Mouse (Mus musculus) layer of hippocampus, postnatal 36 days (tissue): ENCODE results near the gene Megf9. TPM values are rescaled to one million over a fixed set of nuclear protein-coding genes. Genes with fewer than 3 reads are reported as not detected.
A peak's percentile ranks its signal among the peaks of the same experiment; 100 is the strongest.

ENCODE experiments used
- DNase-seq, 2 experiments: peaks; one replicate each; pipeline ENCODE4 v3.0.0; 2022
- total RNA-seq, 2 experiments: library from RNA; stranded (reverse); gene quantifications; 2 replicates each; pipeline ENCODE4 v1.2.3; 2021

The Megf9 gene
- total RNA-seq, 2 experiments from 2014 or later: 119 to 120 TPM

DNA sequence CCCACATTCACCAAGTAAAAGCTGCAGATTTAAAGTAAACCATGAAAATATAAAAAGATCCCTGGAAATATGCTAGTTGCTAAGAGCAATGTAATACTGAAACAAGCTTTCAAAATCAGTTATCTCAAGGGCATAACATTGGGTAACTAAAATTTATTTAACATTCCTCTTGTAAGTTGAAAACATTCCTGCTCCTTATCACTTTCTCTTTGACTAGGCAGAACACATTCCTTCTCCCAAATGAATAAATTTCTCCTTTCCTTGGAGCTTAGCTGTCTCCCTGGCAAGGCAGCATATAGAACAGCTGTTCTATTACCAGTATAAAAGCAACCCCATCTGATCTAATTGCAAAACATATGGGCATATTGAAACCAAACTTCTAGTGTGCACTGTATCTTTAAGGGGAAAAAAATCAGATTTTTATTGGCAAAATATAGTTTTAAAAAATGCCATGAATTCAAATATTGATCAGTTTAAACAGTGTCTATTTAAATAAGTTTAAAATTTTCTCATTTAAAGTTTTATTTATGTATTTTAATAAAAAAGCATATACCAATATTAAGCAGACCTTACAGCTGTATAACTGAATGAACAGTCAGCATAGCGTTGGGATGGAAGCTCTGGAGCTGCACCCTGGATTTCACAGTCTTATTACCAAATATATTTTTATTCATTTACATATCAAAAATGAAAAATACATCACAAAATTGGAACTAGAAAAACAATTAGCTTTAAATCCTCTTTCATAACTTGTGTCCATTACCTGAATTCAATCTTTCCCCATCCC, 13.1 kb downstream of the Megf9 start:
- no peak for DNase-seq

DNA sequence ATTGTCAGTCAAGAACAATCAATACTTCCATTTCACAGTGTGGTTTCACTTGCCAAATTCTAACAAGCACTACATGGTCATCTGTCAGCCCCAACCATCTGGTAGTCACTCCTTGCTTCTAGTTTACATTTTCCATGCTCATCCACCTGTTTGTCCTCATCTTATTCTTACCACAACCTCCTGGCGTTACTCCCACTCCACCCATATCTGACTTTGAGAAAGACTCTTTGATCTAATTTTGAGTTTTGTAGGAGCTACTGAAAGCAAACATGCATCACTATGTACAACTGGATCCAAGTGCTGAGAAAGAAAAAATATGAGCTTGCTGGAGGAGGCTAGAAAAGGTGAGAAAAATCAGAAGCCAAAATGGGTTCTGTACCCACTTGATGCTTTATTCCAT, 17.1 kb downstream of the Megf9 start:
- no peak for DNase-seq

DNA sequence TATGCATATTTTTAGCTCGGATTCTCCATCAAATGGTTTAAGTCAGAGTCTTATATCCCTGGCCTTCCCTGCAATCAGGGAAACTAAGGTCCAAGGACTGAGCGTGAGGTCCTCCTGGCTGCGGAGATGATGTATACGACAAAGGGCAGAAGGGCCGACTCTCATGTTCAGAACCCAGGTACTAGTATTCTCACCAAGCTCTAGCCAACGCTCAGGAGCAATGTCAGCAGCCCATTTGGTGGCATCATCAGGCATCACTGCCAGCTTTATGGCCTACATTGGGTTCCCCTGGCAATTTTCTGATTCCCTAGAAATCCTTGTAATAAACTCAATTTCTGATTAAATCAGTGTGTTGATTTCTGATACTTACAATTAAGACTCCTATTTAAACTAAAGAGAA, 18.5 kb downstream of the Megf9 start:
- DNase-seq: no peak

DNA sequence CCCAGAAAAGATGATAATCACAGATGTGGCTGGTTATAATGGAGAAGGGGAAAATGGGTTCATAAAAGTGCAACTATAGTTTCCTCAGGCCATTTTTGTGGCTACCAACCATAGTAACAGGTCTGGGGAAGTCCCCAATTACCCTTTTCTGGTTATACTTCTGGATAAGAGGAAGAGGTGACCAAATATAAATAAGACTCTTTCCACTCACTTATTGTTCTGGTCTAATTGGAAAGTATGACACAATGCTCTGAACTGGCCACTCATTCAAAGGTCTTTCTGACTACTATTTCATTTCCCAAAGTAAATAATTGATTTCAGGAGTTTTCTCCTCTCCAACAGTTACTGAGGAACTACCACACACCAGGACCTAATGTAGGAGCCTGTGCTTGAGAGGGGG, 19.3 kb downstream of the Megf9 start:
- DNase-seq: no peak

DNA sequence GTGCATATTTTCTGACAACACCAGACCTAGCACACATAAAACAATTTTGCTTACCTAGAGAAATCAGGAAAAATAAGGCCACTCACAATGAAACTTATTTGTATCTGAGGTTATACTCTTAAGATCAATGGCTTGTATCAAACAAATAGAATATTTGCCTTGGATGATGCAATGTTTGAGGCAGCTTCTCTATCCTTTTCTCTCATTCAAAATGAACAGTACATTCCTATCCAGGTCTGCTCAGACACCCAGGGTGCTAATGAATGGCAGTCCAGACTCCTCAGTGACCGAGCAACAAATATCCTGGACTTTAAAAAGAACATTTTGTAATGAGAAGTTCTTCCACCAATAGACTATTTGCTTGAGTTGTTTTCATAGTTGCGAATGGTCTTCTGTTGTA, 24.8 kb downstream of the Megf9 start:
- DNase-seq: no peak

DNA sequence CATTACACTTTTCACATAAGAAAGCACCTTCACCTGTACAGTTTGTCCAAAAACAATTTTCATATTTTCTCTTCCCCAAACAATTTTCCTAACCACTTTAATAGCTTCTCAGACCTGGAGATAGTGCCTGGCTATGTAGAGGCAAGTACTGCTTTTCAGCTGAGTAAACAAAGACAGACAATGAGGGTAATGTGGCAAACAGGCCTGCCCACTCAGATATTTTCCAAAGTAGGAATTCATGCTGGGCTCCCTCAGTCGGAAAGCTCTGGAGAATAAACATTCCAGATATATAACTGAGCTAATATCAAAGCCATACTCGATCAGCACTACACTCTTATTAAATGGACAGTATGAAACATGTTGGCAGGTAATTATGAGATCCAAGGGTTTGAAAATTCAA, 25.2 kb downstream of the Megf9 start:
- DNase-seq: no peak

DNA sequence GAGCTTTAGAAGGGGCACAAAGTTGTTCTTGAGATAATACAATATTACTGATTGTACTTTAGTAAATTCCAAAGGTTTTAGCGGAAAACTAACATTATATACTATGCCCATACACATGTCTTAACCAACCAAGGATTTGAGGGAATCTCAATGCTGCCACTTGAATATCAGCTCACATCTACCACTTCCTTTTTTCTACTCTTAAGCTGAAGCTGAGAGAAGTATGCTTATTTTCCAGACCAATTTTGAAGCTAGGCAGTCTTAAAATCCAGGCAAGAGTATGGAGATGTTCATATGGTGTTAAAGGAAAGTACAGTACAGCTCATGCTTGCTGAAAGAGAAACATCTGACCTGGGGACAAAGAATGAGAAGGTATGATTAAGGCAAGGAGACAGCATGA, 26.6 kb downstream of the Megf9 start:
- DNase-seq: no peak

DNA sequence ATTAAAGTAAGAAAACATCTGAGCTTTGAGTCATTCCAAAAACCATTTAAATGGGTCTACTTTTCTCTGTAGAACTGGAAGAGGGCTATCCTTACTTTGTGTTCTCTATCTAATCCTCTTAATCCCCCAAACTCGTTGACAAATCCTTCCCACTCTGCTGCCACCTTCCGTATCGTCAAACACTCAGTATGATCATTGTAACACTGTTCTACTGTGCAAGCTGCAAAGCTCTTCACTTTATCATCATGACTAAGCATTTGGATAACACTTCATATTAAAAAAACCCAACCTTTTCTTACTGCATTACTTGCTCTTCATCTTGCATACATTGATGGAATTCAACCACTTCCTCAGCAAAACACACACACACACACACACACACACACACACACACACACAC, 28.8 kb downstream of the Megf9 start:
- DNase-seq: no peak

DNA sequence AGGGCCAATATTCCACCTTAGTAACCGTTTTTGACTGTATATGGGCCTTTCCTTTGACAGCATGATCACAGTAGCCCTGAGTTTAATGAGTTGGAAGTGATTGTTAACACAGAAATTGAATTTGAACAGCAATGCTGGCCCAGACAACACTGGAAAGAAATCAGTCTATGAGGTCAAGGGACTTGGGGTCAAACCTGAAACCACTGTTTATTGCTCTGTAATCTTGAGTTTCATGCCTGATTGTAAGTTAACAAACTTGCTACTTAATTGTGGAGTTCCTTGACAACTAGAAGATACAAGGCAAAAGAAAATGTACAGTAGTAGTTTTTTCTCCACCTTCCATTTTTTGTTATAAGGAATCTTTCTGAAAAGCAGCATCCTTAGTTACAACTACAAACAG, 31.0 kb downstream of the Megf9 start:
- no peak for DNase-seq

DNA sequence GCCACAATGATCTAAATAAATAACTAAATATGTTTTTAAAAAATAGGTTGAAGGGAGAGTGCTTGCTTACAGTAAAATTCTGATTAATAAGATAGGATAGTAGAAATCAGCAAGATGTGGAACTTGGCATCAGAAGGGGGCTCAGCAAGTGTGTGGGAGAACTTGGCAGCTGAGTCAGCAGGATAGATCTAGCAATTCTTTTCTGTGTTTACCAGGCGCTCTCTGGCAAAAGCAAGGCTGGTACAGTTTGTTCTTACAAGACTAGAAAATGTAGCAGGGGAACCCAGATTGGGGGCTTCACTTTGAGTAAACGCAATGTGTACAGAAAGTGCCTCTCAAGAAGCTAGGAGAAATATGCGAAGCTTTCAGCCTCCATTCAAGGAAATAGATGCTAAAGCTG, 35.5 kb downstream of the Megf9 start:
- peak; percentile 63 to 74 for DNase-seq

DNA sequence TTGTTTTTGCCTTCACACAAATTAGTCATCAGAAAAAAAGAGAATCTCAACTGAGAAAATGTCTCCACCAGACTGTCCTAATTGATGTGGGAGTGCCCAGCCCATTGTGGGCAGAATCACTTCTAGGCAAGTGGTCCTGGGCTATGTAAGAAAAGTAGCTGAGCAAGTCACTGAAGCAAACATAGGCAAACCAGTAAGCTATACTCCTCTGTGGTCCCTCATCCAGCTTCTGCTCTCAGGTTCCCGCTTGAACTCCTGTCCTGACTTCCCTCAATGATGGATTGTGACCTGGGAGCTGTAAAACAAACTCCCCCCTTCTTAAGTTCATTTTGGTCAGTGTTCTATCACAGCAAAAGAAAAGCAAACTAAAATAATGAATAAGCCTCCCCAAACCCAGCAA, 37.8 kb downstream of the Megf9 start:
- no peak for DNase-seq

DNA sequence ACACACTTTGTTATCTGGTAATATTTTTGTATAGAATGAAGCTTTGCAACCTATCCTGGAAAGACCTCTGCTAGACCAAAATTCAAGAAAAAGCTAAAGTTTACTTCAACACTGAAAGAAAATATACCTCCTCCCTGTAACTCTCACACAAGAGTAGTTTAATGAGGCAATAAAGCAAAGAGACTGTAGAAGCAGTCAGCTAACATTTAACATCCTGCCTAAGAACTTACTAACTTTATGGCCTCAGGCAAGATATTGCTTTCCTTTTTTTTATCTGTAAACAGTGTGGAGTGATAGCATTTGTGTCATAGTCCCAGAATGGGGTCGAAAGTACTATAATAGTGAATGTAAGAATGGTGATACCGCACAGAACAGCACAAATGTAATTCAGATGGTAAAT, 45.0 kb downstream of the Megf9 start:
- no peak for DNase-seq

DNA sequence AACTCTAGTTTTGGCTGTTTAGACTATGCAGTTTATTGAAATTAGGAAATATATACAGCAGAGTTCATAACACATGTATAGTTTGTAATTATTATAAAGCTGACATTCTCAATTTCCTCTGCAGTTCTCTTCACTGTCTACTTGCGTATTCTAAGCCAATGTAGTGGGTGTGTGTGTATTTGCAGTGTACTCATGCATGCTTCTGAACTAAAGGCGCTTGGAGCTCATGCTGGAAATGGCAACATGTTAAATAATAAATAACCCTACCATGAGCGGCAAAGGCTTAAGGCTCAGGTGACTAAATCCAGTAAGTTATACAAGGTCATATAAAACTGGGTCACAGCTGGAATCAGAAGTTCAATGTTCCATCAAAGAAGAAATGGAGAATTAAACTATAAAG, 46.4 kb downstream of the Megf9 start:
- no peak for DNase-seq

DNA sequence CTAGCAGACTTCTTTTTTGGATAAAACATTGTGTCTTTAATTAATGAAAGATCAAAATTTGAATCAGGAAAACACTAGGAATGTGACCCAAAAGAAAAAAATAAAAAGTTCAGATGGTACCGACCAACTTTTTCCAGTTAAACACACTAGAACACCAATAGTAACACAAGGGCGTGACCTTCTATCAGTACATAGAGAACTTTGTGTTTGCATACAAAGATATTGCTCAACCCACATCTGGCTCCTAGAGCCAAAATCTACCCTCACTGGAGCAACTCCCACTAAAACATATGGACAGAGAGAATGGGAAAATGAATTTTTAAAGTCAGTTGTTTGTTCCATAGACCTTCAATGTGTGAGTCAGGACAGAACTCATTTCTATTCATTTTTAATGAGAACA, 50.7 kb downstream of the Megf9 start:
- no peak for DNase-seq

DNA sequence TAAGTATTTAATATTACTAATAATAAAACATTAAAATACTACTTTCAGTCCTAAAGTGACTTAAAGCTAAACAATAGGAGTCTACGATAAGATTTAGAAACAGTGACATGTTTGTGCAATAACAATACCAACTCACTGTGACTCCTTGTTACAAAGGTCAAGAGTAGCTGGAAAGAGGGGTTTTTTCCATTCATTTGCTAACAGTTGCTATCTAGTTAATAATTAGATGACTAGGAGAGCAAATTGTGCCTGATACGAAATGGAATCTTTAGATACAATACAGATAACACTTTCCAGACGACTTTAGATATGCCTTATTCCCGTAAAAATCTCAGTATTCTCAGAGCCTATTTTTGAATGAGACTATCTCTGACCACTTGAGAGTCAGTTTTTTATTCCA, 52.9 kb downstream of the Megf9 start:
- no peak for DNase-seq

DNA sequence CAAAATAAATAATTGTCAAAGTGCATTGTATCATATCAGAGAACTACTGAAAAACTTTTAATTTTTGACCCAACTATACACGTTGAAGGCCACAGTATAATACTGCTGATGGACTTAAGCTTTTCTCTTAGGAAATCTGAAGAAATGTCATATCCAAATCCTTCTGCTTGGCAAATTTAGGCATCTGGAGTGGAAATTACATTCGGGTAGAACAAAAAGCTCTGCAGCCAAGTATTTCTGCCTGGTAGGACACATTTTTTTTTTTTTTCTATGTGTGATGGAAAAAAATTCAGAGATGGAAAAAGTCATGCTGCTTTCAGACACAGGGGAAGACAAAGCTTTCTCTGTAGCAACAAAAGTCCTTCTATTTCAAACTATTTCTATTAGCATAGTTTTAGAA, 63.4 kb downstream of the Megf9 start:
- DNase-seq: no peak

DNA sequence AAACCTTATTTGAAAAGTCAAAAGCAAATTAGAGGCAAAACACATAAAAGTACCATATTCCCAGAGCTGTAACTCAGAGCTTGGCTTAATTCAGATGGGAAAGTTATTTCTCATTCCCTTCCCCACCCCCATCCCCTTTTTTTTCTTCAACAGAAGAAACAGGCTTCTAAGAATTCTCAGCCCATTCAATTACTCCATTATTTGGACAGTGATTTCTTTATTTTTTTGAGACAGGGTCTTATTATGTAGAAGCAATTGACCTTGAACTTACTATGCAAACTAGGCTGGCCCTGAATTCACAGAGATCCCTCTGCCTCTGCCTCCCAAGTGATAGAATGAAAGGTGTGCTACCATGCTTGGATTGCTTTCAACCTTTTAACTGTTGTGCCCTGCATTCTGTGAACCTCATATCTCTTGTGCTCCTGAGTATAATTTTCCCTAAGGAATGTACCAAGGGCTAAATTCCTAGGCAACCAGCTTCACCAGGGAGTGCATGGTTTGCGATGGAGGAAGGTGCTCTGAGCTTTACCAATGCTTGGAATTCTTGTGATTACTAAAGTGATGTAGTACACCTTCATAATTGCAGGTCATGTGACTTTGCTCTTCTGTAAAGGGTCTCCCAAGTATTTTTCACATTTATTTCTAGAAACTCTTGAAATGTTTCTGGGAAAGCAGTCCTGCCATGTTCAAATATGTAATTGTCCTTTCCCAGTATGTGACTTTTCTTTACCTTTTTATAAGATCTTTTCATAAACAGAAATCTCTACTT, 68.7 kb downstream of the Megf9 start:
- no peak for DNase-seq

DNA sequence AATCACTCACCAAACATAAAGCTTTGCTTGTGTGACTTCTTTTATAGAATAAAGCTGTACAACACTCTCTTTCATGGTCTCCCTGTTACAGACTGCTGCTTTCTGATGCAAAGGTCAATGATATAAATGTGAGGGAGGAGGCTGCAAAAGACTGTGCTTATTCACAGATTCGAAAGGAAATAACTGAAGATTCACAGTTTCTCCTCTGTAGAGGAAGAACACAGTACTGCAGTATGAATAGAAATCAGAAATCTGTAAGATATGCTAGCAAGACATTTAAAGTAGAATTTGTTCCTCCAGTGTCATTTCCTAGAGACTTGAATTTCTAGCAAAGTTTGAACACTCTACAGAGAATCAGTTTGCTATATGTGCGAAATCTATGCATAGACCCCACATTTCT, 71.5 kb downstream of the Megf9 start:
- no peak for DNase-seq

DNA sequence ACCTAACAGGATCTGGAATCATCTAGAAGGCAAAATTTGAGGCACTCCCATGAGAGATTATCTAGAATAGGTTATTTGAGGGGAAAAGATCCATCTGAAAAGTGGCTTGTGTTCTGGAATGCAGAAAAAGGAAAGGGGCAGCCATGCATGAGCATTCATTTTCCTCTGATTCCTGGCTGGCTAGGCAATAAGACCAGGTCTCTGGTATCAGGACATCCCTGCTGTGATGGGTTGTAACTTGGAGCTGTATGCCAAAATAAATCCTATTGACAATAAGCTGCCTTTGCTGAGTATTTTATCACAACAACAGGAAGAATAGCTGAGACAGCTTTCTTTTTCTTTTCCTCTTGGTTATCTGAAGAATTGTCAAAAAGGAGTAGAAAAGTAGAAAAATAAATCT, 73.4 kb downstream of the Megf9 start:
- no peak for DNase-seq

DNA sequence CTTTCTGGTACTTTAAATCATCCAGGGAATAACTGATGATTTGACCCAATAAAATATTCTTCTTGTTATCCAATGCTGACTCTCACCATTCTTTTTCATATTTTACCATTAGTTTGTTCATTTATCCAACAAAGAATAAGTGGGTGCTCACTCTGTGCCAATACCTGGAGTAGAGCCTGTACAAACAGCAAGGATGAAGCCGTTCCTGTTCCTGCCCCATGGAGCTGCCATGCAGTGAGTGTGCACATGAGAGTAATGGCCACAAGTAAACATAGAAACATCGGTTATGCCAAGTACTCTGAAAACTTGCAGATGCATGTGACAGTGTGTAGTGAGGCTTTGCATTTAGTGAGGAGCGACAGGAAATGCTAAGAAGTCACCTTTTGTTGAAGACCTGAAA, 82.6 kb downstream of the Megf9 start:
- DNase-seq: no peak

DNA sequence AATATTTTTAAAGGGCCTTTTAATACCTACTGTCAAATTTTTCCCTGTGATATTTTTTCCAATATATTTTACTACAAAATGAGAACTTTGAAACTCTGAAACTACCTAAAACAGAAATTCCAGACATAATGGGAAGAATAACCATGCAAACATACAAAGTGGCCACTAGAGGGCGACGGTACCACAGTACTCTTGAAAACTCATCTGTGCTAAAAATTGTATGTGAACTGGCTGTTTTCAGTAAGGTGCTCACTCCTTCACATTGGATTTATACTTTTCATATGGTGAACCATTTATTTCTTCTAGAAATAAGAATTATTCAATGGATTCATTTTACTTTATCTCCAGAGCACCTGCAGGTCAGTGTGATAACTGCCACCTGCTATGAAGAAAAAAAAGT, 83.0 kb downstream of the Megf9 start:
- DNase-seq: peak; percentile 16 to 31

DNA sequence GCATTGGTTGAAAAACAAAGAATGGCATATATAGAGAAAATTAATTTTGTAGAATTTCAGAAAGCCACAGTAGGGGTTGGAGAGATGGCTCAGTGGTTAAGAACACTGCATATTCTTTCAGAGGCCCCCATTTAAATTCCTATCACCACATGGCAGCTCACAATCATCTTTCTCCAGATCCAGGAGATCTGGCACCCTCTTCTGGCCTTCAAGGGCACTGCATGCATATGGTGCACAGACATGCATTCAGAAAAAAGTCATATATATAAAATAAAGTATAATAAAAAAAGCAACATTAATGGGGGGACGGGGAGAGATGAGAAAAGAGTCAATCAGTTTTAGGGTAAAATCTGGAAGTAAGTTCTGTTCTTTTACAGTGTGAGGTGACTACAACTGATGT, 85.1 kb downstream of the Megf9 start:
- no peak for DNase-seq

DNA sequence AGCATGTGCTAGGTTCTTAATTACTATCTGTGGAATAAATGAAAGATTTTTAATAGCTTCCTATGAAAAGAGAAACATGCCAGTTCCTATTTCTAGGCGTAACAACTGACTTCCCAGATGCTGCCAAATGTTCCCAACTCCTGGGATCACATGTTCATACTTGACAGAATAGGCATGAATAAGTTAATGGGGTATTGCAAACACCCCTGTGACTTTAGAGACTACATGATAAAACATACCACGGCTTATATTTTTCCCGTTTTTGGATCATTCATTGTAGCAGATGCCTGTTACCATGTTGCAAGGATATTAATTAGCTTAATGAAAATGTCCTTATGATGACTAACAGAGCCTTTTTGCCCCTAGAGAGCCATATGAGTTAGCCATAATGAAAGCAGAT, 88.0 kb downstream of the Megf9 start:
- DNase-seq: no peak

DNA sequence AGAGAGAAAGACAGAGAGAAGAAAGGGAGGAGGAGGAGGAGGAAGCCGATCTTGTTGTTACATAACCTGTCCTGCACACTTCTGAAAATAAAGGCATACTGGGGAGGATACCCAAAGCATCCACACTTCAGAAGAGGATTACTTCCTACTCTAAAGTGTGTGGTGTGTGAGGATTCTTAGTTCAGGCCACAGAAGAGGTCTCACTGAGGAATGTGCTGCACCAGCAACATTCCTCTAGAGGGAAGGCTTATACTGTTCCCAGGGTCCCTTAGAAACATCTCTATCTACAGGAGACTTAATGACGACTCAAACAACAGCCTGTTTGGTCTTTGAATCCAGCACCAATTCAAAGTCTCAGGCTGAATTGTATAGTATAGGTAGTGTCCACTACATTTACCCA, 114.6 kb downstream of the Megf9 start:
- DNase-seq: no peak
